Mouse (Mus musculus): ENCODE data around the gene Ptpn13. TPM values are rescaled to one million over a fixed set of nuclear protein-coding genes. Genes with fewer than 3 reads are reported as not detected.

Gene Ptpn13
- polyA plus RNA-seq, 1 experiment from 2014 or later, result 5.6 TPM

- no peak for DNase-seq (ENCODE audit: low spot score)
These were observed 219.2 kb downstream of the Ptpn13 start for GRCm38 (mm10) chr5:103644167-103644566.

GRCm38 (mm10) chr5:103647320-103647719 lies 222.3 kb downstream of the Ptpn13 start:
- no peak for DNase-seq (ENCODE audit: low spot score)

Other genes with a start within 250 kb of the Ptpn13 start
- 0.60 and 1.0 TPM in 2 replicates for gene Mapk10, start 213.9 kb upstream of the Ptpn13 start, polyA plus RNA-seq (2015; fragmentation: Nextera tagmentation; extraction: Ambion mirVana)
- 0.21 and 0.30 TPM in 2 replicates for gene Slc10a6, start 204.2 kb downstream of the Ptpn13 start, polyA plus RNA-seq (2015; fragmentation: Nextera tagmentation; extraction: Ambion mirVana)
- gene 1700016H13Rik, start 230.8 kb downstream of the Ptpn13 start, polyA plus RNA-seq (2015; fragmentation: Nextera tagmentation; extraction: Ambion mirVana), result 0.09 and 0.18 TPM in 2 replicates